In genomic region chr5:53193092-53194030, GRCm38 (mm10) we compare ENCODE assay signal across 25 mouse cellular contexts. TPM values are rescaled to one million over a fixed set of nuclear protein-coding genes. Genes with fewer than 3 reads are reported as not detected.
DNase-seq lines count a peak whose midpoint lies in the region; ATAC-seq and TF ChIP-seq lines count a peak whose summit lies in the region.
"Had no signal": no experiment of that assay in that cellular context is flagged by ENCODE, and none has a peak within 500 bp of the region (broad histone marks: within the 10 kb centered on the region; RNA-seq: fewer than 3 reads in every experiment).

No protein-coding gene starts in this region.

- DNase-seq in frontal cortex, postnatal 25 days (ENCODE audit: low spot score in 2 of 2): no peak
- no peak for DNase-seq in midbrain, embryonic 14.5 days
- peak; percentile 30 for DNase-seq in yolk sac, embryonic 10.5 days (ENCODE audit: low spot score)
- DNase-seq in frontal cortex, postnatal 10 days (ENCODE audit: low spot score in 2 of 2): no peak
- DNase-seq in stomach, postnatal 0 days (ENCODE audit: low spot score): no peak
- DNase-seq: adrenal gland, postnatal 14 days; cerebellum, adult 2 months; heart, postnatal 14 days; kidney, adult 9 months; kidney, postnatal 10 days; layer of hippocampus, adult 9-11 months; lung, postnatal 36 days; right cerebral cortex, postnatal 4 days; thymus, postnatal 4 days had no signal

- H3K9ac ChIP-seq in midbrain, embryonic 13.5 days (replicated peaks): no peak overlapping the region
- no peak overlapping the region for H3K9ac ChIP-seq in midbrain, embryonic 14.5 days (replicated peaks; ENCODE audit: low read length)
- no peak overlapping the region for H3K9ac ChIP-seq in intestine, embryonic 16.5 days (ENCODE audit: low read depth, low read length)
- H3K9ac ChIP-seq in stomach, postnatal 0 days (ENCODE audit: low read length): no peak overlapping the region
- H3K9ac ChIP-seq: hindbrain, embryonic 15.5 days; limb, embryonic 12.5 days; midbrain, embryonic 15.5 days had no signal

- 56% methylated on average over 13 of the region's 13 CpGs for WGBS in midbrain, embryonic 13.5 days
- WGBS in midbrain, embryonic 14.5 days: 68% methylated on average over 13 of the region's 13 CpGs
- WGBS in intestine, embryonic 16.5 days: 70% methylated on average over 13 of the region's 13 CpGs
- WGBS in stomach, postnatal 0 days: 75% methylated on average over 13 of the region's 13 CpGs

- no peaks in the 10 kb centered on the region for H3K27me3 ChIP-seq in midbrain, embryonic 13.5 days
- H3K27me3 ChIP-seq in midbrain, embryonic 14.5 days (ENCODE audit: control insufficient read depth, insufficient read depth, low read length): no peaks in the 10 kb centered on the region
- H3K27me3 ChIP-seq in intestine, embryonic 16.5 days (replicated peaks; ENCODE audit: control insufficient read depth, insufficient read depth, low read length): no peaks in the 10 kb centered on the region
- H3K27me3 ChIP-seq in stomach, postnatal 0 days (ENCODE audit: control insufficient read depth, insufficient read depth, low read length): 0 out of 2 replicates have a peak, but pooled peaks cover 3% of the 10 kb centered on the region
- H3K27me3 ChIP-seq: hindbrain, embryonic 15.5 days; limb, embryonic 12.5 days; midbrain, embryonic 15.5 days had no signal

- TF ChIP-seq CTCF in stomach, postnatal 0 days (IDR thresholded peaks at IDR 0.05; ENCODE audit: low read depth): no peak

- H3K27ac ChIP-seq in midbrain, embryonic 13.5 days: peak overlapping the region; percentile 32; the same call in 1 of the 2 replicates
- no peak overlapping the region for H3K27ac ChIP-seq in midbrain, embryonic 14.5 days (replicated peaks; ENCODE audit: low read depth, low read length)
- H3K27ac ChIP-seq in intestine, embryonic 16.5 days (ENCODE audit: low read length): peak overlapping the region; percentile 34
- no peak overlapping the region for H3K27ac ChIP-seq in stomach, postnatal 0 days (replicated peaks)
- H3K27ac ChIP-seq: hindbrain, embryonic 10.5 days; hindbrain, embryonic 15.5 days; limb, embryonic 12.5 days; midbrain, embryonic 15.5 days had no signal

- peak; percentile 55 for ATAC-seq in frontal cortex, adult (ENCODE audit: low TSS enrichment)
- 0 out of 2 replicates have a peak, but pooled peaks have one; percentile 14 for ATAC-seq in midbrain, embryonic 13.5 days
- no peak for ATAC-seq in midbrain, embryonic 14.5 days (ENCODE audit: low FRiP score, low TSS enrichment)
- ATAC-seq in intestine, embryonic 16.5 days: peak; percentile 24; the same call in 1 of the 2 replicates
- ATAC-seq in stomach, postnatal 0 days (ENCODE audit: low FRiP score, low TSS enrichment): no peak
- ATAC-seq: CD4-positive, CD25-positive, alpha-beta regulatory T cell, adult 4 months; inflammation-experienced regulatory T-cells, adult 6 months; midbrain, embryonic 15.5 days had no signal

- no peak overlapping the region for H3K4me2 ChIP-seq in midbrain, embryonic 13.5 days (replicated peaks)
- no peak overlapping the region for H3K4me2 ChIP-seq in midbrain, embryonic 14.5 days (ENCODE audit: low read length)
- no peak overlapping the region for H3K4me2 ChIP-seq in intestine, embryonic 16.5 days (ENCODE audit: low read depth, low read length)
- no peak overlapping the region for H3K4me2 ChIP-seq in stomach, postnatal 0 days (replicated peaks; ENCODE audit: low read depth)
- H3K4me2 ChIP-seq: hindbrain, embryonic 15.5 days; limb, embryonic 12.5 days; liver, embryonic 11.5 days; midbrain, embryonic 15.5 days had no signal

- H3K4me3 ChIP-seq in midbrain, embryonic 13.5 days (replicated peaks): no peak overlapping the region
- no peak overlapping the region for H3K4me3 ChIP-seq in midbrain, embryonic 14.5 days (replicated peaks; ENCODE audit: low read depth, low read length)
- no peak overlapping the region for H3K4me3 ChIP-seq in intestine, embryonic 16.5 days (ENCODE audit: low read length)
- H3K4me3 ChIP-seq in stomach, postnatal 0 days (ENCODE audit: low read depth, low read length): no peak overlapping the region
- H3K4me3 ChIP-seq: hindbrain, embryonic 10.5 days; hindbrain, embryonic 15.5 days; limb, embryonic 12.5 days; megakaryocyte, embryonic 14.5 days; midbrain, embryonic 15.5 days had no signal

- H3K4me1 ChIP-seq in midbrain, embryonic 13.5 days (replicated peaks): peaks cover 2% of the 10 kb centered on the region; the same call in 1 of the 2 replicates
- 0 out of 2 replicates have a peak, but pooled peaks cover 2% of the 10 kb centered on the region for H3K4me1 ChIP-seq in midbrain, embryonic 14.5 days (ENCODE audit: control insufficient read depth, insufficient read depth, low read length)
- H3K4me1 ChIP-seq in intestine, embryonic 16.5 days (ENCODE audit: control insufficient read depth, insufficient read depth, low read length): peaks cover 10% of the 10 kb centered on the region; the same call in 1 of the 2 replicates
- H3K4me1 ChIP-seq in stomach, postnatal 0 days (replicated peaks; ENCODE audit: control insufficient read depth, insufficient read depth): no peaks in the 10 kb centered on the region
- H3K4me1 ChIP-seq: hindbrain, embryonic 10.5 days; hindbrain, embryonic 15.5 days; limb, embryonic 12.5 days; midbrain, embryonic 15.5 days had no signal

- H3K9me3 ChIP-seq in midbrain, embryonic 13.5 days: no peaks in the 10 kb centered on the region
- H3K9me3 ChIP-seq in midbrain, embryonic 14.5 days (ENCODE audit: control insufficient read depth, low read length): no peaks in the 10 kb centered on the region
- no peaks in the 10 kb centered on the region for H3K9me3 ChIP-seq in intestine, embryonic 16.5 days (ENCODE audit: control insufficient read depth, low read length)
- no peaks in the 10 kb centered on the region for H3K9me3 ChIP-seq in stomach, postnatal 0 days (ENCODE audit: control insufficient read depth, low read length)
- H3K9me3 ChIP-seq: hindbrain, embryonic 10.5 days; hindbrain, embryonic 15.5 days; limb, embryonic 12.5 days; midbrain, embryonic 15.5 days had no signal

- no peaks in the 10 kb centered on the region for H3K36me3 ChIP-seq in midbrain, embryonic 13.5 days
- H3K36me3 ChIP-seq in midbrain, embryonic 14.5 days (ENCODE audit: control insufficient read depth, insufficient read depth, low read length): no peaks in the 10 kb centered on the region
- H3K36me3 ChIP-seq in intestine, embryonic 16.5 days (ENCODE audit: control insufficient read depth, insufficient read depth, low read length): no peaks in the 10 kb centered on the region
- no peaks in the 10 kb centered on the region for H3K36me3 ChIP-seq in stomach, postnatal 0 days (ENCODE audit: control insufficient read depth, insufficient read depth, low read length)
- H3K36me3 ChIP-seq: hindbrain, embryonic 10.5 days; hindbrain, embryonic 15.5 days; limb, embryonic 12.5 days; midbrain, embryonic 15.5 days had no signal

- no peak for TF ChIP-seq EP300 in stomach, postnatal 0 days (optimal IDR thresholded peaks at IDR 0.05)

RNA-seq across cellular contexts. Expression of gene Sel1l3, which starts 20.4 kb away (rescaled TPM):
- 3.2 and 3.8 TPM in 2 replicates for polyA plus RNA-seq in midbrain, embryonic 13.5 days (2015; fragmentation: Nextera tagmentation; extraction: Ambion mirVana)
- 7.5 and 7.7 TPM in 2 replicates for polyA plus RNA-seq in midbrain, embryonic 14.5 days (2014; fragmentation: Nextera tagmentation; extraction: Ambion mirVana)
- 12.9 and 14.8 TPM in 2 replicates for polyA plus RNA-seq in intestine, embryonic 16.5 days (2015; fragmentation: Nextera tagmentation; extraction: Ambion mirVana)
- 10.0 and 11.3 TPM in 2 replicates for polyA plus RNA-seq in stomach, postnatal 0 days (2015; fragmentation: Nextera tagmentation; extraction: Ambion mirVana)

Comparison
In these comparisons a context has a peak if more than half of its experiments do, and no peak if none do; other contexts are left out.
1. ATAC-seq: peak in frontal cortex, adult (single experiment), midbrain, embryonic 13.5 days (single experiment) and intestine, embryonic 16.5 days (single experiment); none in midbrain, embryonic 14.5 days (single experiment) and stomach, postnatal 0 days (single experiment).
2. H3K27ac ChIP-seq: peak in midbrain, embryonic 13.5 days (single experiment) and intestine, embryonic 16.5 days (single experiment); none in midbrain, embryonic 14.5 days (single experiment) and stomach, postnatal 0 days (single experiment).